Mouse (Mus musculus): ENCODE measurements around the gene Dnm3.

The Dnm3 gene

DNA sequence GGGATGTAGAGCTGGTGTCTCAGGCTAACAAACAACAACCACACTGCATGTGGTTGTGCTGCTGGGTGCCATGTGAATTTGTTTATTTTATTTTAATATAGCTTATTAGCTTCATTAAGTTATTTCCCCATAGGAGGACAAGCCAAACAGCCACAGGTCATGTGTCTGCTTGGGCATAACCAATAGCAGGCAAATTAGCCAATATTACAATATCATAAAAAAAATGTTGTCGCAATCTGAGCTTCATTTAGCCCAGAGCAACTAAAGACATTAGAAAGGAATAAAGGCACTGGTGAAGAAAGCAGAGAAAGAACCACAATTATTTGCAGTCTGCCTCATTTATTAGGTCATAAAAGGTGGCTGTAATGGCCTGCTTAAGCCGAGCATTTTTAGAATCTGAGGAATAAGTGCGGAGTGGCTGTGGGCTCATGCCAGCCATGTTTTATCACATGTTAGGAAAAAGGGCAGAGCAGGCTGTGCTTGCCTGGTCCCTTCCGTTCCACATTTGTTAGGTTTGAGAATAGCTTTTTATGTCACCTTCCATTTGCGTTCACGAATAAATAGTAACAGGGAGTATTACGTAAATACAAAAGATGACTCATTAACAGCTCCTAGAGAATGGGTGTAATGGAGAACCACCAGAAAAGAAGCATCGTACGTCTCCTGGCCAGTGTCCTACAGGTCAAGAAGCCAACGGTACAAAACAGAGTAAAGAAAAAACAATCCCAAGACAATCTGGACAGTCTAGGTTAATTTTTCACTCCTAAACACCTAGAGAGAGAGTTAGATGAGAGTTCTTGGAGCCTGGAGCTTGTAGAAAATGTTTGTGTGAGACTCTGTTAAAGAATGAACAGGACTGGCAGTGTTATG lies 376.6 kb downstream of the Dnm3 start:
- no peak for DNase-seq

- DNase-seq, result no peak
Observed at GRCm38 (mm10) chr1:162100033-162100820, 377.6 kb downstream of the Dnm3 start.

- DNase-seq, result no peak
Observed at GRCm38 (mm10) chr1:162099203-162099602, 378.6 kb downstream of the Dnm3 start.

DNA sequence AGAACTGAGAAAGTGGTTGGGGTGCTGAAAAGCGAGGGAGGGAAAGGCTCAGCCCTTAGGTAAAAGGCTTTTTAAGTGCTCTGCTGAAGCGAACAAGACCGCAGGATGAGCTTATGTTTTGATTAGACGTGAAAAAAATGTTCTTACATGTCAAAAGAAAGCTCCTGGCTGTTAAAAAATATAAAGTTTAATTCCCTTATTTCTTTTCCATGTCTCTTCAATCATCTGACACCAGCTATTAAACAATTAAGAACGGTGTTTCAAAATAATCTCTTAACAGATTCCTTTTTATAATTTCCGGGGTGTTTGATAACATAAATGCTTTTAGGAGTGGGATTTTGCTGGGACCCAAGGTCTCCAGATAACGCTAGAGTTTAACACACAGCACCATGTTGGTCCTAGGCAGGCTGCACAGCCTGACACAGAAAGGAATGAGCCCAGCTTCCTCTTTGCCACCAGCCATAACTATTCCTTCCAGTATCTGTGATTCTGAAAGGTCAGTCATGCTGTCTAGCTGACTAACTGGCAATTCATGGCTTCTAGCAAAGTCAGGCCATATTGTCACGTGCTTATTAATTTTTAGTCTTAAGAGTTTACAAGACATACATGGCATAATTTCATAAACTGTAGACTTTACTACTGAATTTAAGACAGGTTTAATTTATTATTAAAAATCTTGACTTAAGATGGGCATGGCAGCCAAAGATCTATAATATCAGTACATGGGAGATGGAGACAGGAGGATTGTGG lies 383.1 kb downstream of the Dnm3 start:
- DNase-seq, result no peak

DNA sequence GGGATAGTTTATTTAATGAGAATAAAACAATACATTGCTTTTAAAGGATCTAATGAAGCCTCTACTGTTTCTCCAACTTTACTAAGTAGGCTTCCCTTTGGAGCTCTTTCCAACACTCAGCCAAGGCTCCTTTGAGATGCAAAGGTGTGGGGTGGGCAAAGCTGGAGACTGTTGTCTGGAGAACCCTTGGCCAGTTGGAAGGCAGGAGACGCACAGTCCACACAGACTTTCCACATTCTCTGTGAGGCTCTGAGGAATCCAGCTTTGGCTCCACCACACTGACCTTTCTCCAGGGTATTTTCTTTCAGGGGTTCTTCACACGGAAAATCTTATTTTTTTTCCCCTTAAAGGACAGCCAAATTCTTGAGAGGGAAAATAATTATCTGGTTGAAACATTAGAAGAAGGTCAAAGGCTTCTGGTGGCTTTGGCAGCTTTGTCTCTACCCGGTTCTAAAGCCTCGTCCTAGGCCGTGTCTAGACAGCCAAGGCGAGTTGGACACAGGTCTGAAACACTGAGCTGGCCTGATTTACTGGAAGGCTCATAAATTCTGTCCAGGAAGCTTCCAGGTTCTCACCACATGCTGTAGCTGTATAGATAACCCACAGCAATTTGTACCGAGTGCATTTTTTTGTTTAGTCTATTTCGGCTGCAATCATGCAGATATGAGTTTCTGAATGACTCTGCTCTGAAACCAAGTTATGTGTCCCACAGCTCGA lies 383.9 kb downstream of the Dnm3 start:
- no peak for DNase-seq

- no peak for DNase-seq
Observed at GRCm38 (mm10) chr1:162092899-162093659, 384.8 kb downstream of the Dnm3 start.

- DNase-seq, result no peak
Observed at GRCm38 (mm10) chr1:162092401-162092800, 385.4 kb downstream of the Dnm3 start.

DNA sequence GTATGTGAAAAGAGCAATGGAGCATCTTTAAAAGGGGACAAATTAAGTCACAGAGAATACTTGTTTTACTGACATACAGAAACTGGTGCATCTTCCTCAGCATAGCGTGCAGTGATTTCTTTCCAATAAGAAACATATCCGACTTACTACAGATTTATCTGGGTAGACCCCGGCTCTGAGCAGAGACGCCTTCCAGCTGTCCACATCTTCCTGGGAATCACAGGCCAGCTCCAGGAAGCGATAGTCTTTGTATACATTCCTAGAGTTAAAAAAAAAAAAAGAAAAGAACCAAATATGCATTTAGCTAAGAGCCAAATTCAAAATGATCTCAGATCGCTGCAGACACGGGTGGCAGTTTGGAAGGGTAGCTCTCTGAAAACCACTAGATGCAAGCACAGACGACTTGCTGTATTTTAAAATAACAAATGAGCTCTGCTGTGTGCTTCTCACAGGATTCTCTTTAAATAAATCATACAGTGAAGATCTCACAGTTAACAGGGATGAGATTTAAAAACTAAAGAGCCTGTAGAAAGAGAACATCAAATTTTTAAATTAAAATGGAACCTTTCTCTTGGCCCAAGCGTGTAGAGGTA lies 393.9 kb downstream of the Dnm3 start:
- DNase-seq, result no peak

GRCm38 (mm10) chr1:162083354-162083753 lies 394.5 kb downstream of the Dnm3 start:
- DNase-seq, result no peak

- peak; percentile 53 for DNase-seq
Observed at GRCm38 (mm10) chr1:162082711-162083110, 395.1 kb downstream of the Dnm3 start.

- DNase-seq, result no peak
Observed at GRCm38 (mm10) chr1:162081693-162082372, 396.0 kb downstream of the Dnm3 start.

GRCm38 (mm10) chr1:162079989-162080388 lies 397.8 kb downstream of the Dnm3 start:
- no peak for DNase-seq

- peak; percentile 72 for DNase-seq
Observed at GRCm38 (mm10) chr1:162077454-162077853, 400.4 kb downstream of the Dnm3 start.

DNA sequence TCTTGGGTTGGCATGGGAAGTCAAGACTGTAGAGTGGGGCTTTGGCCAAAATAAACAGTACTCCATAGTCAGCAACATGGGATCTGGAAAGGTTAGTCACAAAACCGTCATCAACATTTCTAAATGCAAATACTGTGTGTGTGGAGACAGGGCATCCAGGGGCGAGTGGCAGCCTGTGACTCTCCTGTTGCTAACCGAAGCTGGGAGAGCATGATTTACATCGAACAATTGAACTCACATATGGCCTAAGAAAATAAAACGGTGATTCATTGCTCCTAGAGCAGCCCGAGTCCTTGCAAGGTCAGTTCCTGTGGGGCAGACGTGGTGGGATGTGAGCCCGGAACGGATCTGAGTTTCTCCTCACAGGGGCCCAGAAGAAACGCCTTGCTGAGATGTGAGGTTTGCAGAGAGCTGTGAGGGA lies 401.2 kb downstream of the Dnm3 start:
- no peak for DNase-seq

DNA sequence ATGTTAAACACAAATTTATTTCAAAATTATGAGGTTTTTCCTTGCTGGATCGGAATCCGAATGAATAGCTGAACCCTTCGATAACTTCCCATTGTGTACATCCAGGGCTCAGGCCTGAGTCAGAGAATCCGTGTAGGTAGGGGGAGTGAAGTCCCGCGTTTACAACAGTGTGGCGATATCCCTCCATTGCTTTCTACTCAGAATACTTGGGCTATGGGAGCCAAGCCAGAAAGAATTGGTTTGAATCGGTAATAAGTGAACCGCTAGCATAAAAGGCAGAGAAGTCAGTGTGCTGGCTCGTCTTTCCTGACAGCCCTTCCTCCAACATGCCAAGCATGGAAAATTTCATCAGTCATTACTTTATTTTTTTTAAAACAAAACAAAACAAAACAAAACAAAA lies 402.0 kb downstream of the Dnm3 start:
- no peak for DNase-seq

GRCm38 (mm10) chr1:162075416-162075815 lies 402.4 kb downstream of the Dnm3 start:
- no peak for DNase-seq

DNA sequence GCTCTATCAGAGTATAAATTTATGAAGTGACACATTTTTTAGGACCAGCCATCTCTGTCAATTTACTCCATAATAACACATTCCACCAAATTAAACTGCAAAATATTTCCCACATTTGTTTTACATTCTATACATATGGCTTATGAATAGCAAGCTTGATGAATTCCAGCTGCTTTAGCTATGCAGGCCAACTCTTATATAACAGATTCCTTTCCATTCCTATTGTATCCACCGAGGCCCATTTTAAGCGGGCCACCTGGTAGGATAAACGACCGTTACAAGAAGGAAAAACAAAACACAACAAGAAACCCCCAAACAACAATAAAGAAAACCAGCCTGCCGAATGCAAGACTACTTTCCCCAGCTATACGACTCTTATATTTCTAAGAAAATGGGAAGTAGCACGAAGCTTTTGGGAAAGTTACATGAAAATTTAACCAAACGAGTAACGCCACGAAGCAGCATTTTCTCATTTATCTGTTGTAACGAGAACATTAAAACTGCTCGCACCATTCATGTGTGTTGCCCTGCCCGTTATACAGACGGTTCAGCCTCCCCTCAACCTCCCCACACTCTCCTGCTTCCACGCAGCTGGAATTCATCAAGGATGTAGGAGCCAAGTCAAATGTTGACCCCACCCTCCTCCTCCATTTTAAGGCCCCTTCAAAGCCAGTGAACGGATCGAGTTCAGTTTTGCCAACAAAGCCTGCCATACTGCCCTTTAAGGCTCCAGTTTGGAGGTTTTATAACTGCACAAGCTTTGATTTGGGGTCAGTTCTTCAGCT lies 403.0 kb downstream of the Dnm3 start:
- DNase-seq, result no peak

GRCm38 (mm10) chr1:162072917-162073578 lies 404.8 kb downstream of the Dnm3 start:
- DNase-seq, result no peak

GRCm38 (mm10) chr1:162053608-162054007 lies 424.2 kb downstream of the Dnm3 start:
- no peak for DNase-seq

All from cerebellum, adult 11-12 months (tissue).